Mouse (Mus musculus) heart, adult 11 months (tissue): Measurements from ENCODE around the gene Mlh3.

ENCODE experiments used
- DNase-seq: peaks from one replicate; pipeline ENCODE4 v3.0.0; 2022

The Mlh3 gene

GRCm38 (mm10) chr12:85280845-85281651, 10.6 kb upstream of the Mlh3 start:
- peak; percentile 87 for DNase-seq

- peak; percentile 100 for DNase-seq
Observed at GRCm38 (mm10) chr12:85280105-85280844, 9.9 kb upstream of the Mlh3 start.

- no peak for DNase-seq
Observed at GRCm38 (mm10) chr12:85279396-85280080, 9.1 kb upstream of the Mlh3 start.

GRCm38 (mm10) chr12:85278919-85279318, 8.5 kb upstream of the Mlh3 start:
- peak; percentile 82 for DNase-seq

GRCm38 (mm10) chr12:85276273-85276672, 5.9 kb upstream of the Mlh3 start:
- peak; percentile 70 for DNase-seq

- DNase-seq = peak; percentile 94
Observed at GRCm38 (mm10) chr12:85273508-85273907, 3.1 kb upstream of the Mlh3 start.

- DNase-seq = peak; percentile 92
Observed at GRCm38 (mm10) chr12:85271843-85272206, 1.4 kb upstream of the Mlh3 start.

- DNase-seq = peak; percentile 86
Observed at GRCm38 (mm10) chr12:85271132-85271842, 888 bp upstream of the Mlh3 start.

- no peak for DNase-seq
Observed at GRCm38 (mm10) chr12:85269821-85270220, 578 bp downstream of the Mlh3 start.

GRCm38 (mm10) chr12:85266248-85266647, 4.2 kb downstream of the Mlh3 start:
- peak; percentile 30 for DNase-seq

GRCm38 (mm10) chr12:85264940-85265339, 5.5 kb downstream of the Mlh3 start:
- no peak for DNase-seq

- no peak for DNase-seq
Observed at GRCm38 (mm10) chr12:85264531-85264930, 5.9 kb downstream of the Mlh3 start.

GRCm38 (mm10) chr12:85263190-85263589, 7.2 kb downstream of the Mlh3 start:
- DNase-seq = no peak

- DNase-seq = no peak
Observed at GRCm38 (mm10) chr12:85262489-85262888, 7.9 kb downstream of the Mlh3 start.

GRCm38 (mm10) chr12:85257008-85257639, 13.3 kb downstream of the Mlh3 start:
- DNase-seq = no peak

GRCm38 (mm10) chr12:85256074-85256751, 14.2 kb downstream of the Mlh3 start:
- no peak for DNase-seq

GRCm38 (mm10) chr12:85252083-85252482, 18.3 kb downstream of the Mlh3 start:
- DNase-seq = no peak

GRCm38 (mm10) chr12:85237553-85237952, 32.8 kb downstream of the Mlh3 start:
- no peak for DNase-seq

GRCm38 (mm10) chr12:85233376-85234358, 36.7 kb downstream of the Mlh3 start:
- no peak for DNase-seq

- peak; percentile 91 for DNase-seq
Observed at GRCm38 (mm10) chr12:85227876-85228599, 42.4 kb downstream of the Mlh3 start.
